Mouse (Mus musculus) mesoderm, embryonic 11.5 days (tissue): Measurements from ENCODE around the gene Atp6v1fnb.

Experiments used
- DNase-seq: peaks from one replicate; pipeline ENCODE4 v3.0.0-alpha.2; 2012; ENCODE audit warnings: low read depth, low spot score

Atp6v1fnb gene

DNA sequence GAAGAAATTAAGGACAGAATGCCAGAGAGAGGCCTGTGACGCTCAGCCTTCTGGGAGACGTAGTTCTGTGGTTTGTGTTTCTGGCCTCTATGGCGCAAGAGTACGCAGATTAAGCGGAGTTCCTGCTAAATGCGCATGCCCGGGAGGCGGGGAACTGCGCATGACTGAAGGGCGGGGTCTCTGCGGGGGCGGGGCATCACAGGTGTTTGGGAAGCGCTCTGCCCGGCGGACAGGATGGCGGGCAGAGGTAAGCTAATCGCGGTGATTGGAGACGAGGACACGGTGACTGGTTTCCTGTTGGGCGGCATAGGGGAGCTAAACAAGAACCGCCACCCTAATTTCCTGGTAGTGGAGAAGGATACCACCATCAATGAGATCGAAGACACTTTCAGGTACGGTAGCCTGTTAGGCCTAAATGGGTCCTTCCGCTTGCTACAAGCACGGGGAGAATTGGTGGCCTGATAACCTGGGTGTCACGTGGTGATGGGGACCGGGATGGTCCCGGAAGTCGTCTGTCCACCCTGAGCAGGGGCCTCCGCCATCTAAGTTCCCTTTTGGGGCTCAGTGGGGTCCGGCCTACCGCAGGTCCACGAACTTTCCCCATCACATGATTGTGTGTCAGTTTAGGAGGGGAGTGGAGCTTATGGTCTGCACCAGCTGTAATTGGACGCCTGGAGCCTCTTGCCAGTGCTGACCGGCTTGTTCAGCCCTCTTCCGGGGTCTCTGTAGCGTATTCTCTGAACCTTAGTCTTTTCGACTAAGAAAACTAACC is 3.5 kb upstream of the Atp6v1fnb start, which contains the start of gene Atp6v1f:
Gene Atp6v1f, plus strand, starts transcription at position 136 of the 772 bp plus-strand sequence.
- peak; percentile 96 for DNase-seq

DNA sequence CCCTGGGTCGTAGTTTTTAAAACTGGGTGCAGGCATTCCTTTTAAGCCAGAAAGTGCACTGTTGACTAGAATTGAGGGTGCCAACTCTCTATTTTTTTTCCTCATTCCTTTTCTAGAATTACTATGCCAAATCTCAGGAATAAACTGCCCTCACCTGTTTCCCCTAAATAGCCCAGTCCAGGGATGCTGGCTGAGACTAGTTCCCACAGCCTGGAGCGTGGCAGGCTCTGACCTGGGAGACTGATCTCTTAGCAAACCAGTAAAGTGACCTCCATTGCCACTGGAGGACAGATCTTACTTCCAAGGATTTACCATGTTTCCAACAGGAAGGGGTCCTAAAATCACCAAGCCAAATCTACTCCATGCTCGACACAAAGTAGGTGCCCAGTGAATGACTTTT is 2.4 kb upstream of the Atp6v1fnb start:
- no peak for DNase-seq

DNA sequence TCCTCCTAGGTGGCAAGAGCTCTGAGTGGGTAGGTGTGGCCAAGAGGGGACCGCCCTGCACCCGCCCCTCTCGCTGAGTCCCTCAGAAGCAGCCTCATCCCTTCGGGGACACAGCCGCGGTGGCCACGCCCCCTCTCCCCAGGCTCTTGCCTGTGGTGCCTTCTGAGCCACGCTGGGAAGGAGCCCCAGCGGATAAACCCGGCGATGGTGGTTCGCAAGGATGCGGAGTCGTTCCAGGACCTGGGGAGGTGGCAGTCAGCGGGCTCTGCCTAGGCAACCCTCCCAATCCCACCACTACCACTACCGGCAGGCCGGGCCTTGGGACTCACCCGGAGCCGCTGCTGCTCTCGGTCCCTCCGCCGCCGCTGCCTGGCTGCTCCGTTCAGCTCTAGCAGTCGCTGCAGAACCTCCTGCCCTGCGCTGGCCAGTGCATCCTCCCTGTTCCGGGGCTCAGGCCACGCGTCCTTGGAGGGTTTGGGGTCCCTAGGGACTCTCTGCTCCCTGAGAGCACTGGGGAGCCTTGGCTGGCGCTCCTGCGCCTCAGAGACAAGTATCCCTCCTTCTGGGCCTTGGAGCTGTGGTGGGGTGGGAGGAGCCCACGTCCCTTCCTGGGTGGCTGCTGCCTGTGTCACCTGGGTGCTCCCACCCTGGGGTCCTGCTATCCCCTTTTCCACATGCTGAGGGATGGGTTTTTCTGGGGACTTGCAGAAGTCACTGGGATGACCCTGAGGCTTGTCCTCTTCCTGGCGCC is 2.9 kb downstream of the Atp6v1fnb start:
- peak; percentile 84 for DNase-seq

DNA sequence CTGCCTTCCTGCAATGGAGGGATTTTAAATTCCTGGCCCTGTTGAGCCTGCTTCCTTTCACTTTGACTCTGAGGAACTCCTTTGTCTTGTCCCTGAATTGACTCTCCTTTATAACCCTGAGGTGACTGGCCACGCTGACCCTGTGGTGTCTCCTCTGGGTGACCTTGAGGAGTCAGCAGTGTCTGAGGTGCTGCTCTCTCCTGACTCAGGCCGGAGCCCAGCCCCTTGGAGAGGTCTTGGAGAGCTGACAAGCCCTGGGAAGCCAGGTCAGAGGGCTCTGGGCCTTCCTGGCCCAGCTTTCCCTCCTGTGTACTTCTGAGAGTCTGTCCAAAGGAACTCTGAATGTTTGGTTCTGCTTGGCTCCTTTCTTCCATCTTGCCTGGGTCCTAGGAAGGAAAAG is 3.5 kb downstream of the Atp6v1fnb start:
- DNase-seq, result no peak

DNA sequence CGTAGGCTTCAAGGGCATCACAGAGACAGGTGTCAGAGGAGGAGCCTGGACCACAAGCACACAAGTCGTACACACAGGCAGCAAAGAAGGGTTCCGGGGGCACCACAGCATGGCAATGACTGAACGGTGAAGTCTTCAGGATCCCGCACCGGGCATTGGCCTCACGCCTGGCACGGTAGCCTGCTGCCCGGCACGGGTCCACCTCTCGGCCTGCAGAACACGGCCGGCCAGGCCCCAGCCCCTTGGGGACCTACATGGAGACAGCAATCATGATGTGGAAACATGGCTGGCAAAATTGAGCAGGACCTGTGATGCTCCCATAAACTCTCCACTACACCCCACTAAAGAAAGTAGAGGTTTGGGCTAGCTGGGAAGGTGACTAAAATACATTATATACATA is 11.5 kb downstream of the Atp6v1fnb start:
- DNase-seq, result no peak

DNA sequence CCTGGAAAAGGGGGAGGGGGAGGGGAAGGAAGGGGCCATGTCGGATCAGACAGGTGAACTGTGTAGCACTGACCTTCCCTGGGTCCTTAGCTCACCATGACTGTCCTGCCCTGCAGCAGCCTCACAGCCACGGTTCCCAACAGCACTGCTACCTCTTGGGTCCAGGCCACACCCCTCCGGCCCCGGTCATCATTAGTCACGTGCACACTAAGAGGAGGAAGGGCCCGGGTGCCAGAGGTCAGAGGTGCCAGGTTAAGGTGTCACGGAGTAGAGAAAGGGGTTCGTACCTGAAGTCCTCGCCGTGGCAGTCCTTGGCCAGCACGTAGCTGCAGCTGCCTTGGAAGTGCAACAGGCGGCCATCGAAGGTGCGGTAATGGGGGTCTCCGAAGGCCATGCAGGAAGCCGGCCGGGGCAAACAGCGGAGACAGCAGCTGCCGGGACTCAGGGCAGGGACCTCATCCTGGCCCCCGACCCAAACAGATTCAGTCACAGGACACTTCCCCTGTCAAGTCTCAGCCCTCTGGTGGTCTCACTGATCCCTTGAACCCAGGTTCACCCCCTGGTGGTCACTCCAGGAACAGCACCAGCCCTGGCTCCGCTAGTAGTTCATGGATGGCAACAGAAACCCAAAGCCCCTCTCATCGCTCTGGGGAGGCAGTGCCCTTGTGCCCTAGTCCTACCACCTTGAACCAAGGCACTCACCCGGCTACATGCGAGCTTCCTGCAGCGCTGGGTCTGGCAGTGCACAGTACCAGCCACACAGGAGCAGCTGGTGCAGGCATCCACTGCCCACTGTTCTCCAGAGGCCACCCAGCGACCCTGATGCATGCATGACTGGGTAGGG is 13.7 kb downstream of the Atp6v1fnb start:
- peak; percentile 86 for DNase-seq

DNA sequence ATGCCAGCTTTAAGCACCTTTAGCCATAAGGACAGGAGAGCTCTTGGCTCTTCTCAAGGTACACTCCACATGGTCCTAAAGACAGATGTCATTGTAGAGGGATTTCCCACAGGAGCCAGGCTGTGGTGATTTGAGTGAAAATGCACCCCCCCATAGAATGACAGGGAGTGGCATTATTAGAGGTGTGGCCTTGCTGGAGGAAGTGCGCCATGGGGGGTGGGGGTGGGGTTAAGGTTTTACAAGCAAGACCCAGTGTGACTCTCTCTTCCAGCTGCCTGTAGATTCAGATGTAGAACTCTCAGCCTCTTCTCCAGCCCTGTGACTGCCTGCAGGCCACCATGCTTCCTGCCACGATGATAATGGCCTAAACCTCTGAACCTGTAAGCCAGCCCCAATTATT is 14.7 kb downstream of the Atp6v1fnb start:
- no peak for DNase-seq

DNA sequence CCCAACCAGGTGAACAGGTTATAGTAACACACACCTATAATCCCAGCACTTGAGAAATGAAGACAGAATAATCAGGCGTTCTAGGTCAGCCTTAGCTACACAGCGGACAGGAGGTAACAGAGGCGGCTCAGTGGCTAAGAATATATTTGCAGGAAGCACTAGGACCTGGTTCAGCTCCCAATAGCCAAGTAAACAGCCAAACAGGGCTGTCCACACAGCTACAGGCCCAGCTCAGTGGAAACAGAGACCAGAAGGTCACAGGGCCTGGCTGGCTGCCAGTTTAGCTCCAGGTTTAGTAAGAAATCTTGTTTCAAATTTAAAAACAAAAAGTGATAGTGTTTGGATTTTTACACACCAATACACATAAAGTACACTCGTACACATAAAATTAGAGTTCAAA is 22.9 kb downstream of the Atp6v1fnb start:
- no peak for DNase-seq

DNA sequence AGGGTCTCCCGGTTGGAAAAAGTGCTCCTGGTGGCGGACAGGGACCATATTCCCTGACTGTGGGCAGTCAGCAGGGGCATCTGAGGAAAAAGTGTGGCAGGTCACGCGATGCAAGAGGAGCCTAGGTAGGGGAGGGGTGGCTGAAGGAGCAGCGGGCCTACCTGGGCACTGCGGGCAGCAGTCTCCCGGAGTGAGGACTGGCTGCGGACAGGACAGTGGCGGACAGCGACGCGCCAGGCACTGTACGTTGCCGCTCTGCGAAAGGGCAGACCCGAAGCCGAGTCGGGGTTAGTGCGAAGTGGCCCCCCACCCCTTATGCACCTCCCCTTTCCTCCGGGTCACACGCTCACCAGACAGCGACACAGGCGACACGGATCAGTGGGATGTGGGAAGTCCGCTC is 25.0 kb downstream of the Atp6v1fnb start:
- DNase-seq, result no peak

DNA sequence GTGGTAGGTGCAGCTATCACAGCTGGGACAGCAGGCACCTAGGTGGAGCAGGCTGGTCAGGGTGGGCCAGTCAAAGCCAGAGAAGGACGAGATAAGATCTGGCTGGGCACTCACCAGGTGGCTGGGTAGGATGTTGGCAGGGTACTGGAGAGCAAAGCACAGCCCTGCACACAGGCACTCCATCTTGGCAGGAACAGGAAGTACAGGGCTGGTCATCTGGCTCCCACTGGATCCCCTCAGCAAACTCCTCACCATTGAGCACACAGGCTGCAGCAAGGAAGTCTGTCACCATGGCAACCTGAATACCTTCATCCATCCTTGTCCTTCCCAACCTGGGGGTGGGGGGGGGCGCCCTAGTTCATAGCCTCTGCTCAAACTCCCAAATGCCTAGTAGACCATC is 26.6 kb downstream of the Atp6v1fnb start:
- no peak for DNase-seq

DNA sequence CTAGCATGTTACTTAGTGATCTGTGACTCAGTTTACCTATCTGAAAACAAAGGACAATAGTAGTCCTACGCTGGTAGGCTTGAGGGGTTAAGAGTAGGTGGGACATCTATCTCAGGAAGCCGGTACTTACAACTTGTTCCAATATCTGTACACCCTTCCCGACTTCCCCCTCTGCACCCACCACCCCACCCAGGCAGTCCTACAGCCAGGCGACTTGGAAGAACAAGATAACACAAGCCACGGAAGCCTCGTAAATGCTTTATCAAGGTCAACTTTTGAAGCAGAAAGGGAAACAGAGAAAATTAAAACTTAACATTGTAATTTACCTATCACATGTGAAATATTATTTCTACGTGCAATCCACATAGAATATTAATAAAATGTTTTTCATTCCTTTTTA is 28.9 kb downstream of the Atp6v1fnb start:
- DNase-seq, result no peak

DNA sequence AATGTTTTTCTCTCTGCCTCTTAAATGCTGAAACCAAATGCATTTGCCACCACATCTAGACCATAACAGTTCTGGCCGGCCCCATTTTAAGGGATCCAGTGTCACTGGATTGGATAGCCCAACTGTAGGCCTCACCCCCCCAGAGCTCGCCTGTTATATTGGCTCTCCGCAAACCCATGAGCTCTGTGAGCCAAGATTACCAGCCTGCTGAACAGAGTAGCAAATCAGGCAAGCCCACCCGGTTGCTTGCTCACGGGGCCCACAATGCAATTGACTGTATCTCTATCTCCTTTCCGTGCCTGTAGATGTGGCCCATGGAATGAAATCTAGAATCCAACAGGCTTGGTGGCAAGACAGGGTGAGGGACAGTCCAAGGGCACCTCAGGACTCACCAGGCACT is 29.6 kb downstream of the Atp6v1fnb start:
- DNase-seq, result no peak

DNA sequence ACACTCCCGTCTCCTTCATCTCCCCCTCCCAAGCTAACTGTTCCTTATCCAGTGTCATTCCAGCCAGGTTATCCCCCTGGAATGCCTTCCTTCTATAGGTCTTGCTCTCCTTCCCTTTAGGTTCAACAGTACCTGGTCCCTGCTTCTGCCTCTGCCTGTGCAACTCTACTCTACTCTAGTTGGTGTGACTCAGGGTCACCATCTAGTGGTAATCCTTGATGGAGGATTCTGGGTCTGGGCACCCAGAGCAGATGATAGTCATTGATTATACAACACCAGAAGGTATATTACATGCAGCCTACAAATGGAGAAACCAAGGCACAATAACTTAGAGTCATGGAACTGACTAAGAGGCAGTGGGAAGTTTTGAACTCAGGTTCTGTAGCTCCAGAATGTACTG is 30.4 kb downstream of the Atp6v1fnb start:
- no peak for DNase-seq

DNA sequence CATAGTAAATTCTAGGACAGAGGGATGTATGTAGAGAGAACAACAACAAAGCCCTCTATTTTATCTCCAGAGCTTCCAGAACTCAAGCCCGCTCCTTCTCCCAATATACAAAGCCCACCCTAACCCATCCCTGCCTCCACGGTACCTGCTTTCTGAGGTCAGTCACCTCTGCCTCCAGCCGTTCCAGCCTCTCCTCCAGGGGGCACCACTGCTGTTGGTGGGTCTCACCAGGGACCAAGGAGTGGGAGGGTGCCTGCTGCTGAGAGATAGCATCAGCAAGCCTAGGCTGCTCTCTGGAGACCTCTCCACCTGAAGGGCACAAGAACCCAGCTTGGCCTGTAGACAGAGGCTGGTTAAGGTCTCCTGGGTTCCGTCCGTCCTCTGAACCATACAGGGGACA is 34.3 kb downstream of the Atp6v1fnb start:
- DNase-seq, result no peak

DNA sequence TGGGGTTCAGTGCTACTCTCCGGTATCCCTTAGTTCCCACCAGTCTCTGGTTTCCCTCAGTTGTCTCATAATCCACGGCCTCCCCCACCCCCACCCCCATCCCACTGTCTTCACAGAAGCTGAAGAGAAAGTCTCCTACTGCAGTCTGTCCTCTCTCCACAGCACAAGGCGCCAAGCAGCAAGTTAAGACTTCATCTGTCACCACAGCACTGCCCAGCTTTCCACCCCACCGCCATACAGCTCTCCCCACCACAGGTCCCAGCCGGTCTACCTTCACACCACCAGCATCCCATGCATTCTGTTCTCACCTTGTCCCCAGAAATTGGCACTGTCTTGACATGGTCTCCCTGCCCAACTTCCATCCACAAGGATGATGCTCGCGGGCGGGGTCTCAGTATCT is 35.6 kb downstream of the Atp6v1fnb start:
- DNase-seq, result no peak

DNA sequence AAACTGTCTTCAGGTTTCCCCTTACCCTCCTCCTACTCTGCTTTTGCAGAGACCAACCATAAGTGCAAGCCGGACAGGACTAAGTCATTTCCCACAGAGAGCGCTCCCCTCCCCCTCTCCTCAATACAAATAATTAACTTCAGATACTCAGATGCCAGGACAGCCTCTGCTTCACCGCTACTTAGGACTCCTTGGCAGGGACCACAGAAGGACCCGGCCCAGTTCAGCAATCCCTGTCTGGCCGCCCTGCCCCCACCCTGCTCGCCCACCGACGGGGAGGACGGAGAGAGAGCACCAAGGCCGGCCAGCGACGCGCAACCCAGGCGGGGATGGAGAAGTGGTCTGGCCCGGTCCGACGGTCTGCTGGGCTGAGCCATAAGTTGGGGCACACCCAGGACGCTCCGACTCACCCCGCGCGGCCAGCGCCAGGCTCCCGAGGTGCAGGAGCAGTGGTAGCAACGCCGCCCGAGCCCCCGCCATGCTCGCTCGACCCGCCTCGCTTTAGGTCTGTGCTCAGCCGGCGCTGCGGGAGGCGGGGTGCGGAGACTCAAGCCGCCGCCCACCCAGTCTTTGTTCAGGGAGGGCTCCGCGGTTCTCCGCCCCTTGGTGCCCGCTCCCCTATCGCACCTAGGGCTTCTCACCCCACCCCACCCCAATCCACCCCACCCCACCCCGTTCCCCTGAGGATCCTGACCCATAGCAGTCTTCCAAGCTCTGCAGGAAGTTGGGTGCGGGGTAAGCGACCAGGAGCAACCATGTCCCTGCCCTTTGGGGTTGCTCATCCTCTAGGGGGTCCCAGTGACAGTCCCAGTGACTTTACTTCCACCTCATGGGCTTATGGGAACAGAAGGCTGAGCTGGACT is 36.4 kb downstream of the Atp6v1fnb start, which contains the start of gene Kcp:
Gene Kcp, minus strand, starts transcription at position 506 of the 863 bp plus-strand sequence.
- DNase-seq, result peak; percentile 39

DNA sequence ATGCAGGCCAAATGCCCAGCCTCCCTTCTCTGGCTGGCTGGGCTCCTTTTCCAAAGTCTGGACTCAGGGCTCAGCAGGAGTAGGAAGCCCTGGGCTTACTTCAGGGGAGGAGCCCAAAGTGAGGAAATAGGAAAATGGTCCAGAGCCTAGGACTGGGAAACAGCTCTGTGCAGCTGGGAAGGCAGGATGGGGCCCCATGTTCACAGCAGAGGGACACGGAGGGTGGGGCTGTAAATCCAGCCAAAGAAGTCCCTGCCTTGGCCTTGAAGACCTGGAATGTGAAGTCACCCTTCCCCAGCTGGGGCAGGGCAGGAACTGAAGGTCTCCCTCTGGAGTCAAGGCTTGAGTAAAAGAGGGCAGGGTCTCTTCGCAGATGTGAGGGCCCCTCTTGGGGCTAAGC is 37.8 kb downstream of the Atp6v1fnb start:
- DNase-seq, result no peak

DNA sequence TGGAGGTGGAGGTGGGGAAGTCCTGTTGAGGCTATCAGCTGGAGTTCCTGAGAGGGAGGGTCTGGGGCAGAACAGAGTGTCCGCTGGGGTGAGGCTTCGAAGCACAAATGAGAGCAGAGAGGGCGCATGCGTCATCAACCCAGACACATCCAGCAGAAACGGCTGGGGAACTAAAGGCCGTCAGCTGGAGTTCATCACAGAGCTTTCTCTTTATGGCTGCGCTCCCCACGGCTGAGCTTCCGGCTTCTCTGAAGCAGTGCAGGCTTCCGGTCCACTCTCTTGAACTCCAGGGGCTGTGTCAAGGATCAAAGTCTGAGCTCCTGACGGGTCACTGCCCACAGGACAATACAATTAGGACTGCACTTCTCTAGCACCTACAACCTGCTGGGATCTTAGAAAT is 42.0 kb downstream of the Atp6v1fnb start:
- peak; percentile 85 for DNase-seq

DNA sequence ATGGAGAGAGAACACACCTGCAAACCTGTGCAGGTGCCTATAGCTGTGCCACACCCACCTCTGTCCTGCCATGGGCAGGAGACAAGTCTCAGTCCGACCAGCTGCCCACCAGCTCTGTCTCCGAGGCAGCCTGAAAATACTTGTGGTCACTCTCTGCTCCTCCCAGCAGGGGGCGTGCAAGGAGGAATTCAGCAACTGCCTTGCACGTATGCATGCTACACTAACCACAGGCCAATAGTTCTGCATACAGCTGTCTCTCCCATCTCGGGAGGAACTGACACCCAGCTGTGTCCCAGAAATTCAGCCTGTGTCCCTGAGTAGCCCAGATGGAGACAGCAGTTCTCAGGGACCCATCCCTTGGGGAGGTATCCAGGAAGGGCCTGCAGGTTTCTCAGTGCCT is 45.9 kb downstream of the Atp6v1fnb start:
- DNase-seq, result peak; percentile 87

DNA sequence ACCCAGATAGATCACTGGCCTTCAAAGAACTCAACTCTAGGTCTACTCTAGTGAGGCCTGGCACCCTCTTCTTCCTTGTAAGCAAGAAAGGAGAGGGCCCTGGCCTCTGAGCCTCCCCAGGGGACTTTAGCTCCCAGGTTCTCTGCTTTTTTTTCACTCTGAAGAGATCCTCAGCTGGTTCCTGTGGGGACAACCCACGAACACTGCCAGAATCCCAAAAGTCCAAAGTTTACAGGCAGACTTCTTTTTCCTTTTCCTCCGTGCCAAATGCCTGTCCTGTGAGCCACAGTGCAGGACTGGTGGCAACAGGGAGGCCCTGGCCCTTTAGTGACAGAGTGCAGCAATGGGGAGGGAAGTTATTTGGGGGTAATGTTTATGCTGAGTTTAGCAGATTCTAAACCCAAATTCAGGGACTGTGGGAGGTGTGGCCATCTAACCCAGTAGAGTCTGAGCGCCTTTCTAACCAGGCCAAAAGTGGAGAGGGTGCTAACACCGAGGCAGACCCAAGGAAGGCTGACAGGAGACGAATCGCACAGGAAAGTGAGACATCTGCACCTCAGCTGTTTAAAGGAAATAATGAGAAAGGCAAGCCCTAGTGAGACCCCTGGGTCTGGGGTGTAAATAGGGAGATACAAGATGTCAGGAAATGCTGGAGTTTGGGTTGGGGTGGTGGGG is 51.5 kb downstream of the Atp6v1fnb start:
- DNase-seq, result no peak
